Mouse (Mus musculus): ENCODE data around the gene Dhx34.
A peak's percentile ranks its signal among the peaks of the same experiment; 100 is the strongest.

- TF ChIP-seq CTCF (IDR thresholded peaks at IDR 0.05; ENCODE audit: borderline replicate concordance, insufficient read depth, low read depth, low read length) (peak; percentile 71), POLR2A (IDR thresholded peaks at IDR 0.05; ENCODE audit: borderline replicate concordance, insufficient read depth, low read length) (no peak)
Measured at GRCm38 (mm10) chr7:16192315-16192714, 29.5 kb downstream of the Dhx34 start.
